Mouse (Mus musculus) midbrain, embryonic 12.5 days (tissue): Measurements from ENCODE around the gene Neurl1a. TPM values are rescaled to one million over a fixed set of nuclear protein-coding genes. Genes with fewer than 3 reads are reported as not detected.

Source experiments
- ATAC-seq: fragments of 200-750 bp; cut with Nextera tagmentation; 2 replicates; pipeline ENCODE4 v1.8.0; 2017; ENCODE audit warnings: low read depth, moderate TSS enrichment, moderate library complexity; ENCODE audit not compliant: low FRiP score
- H3K27ac ChIP-seq: fragments of 300-500 bp; sonication (generic); replicated peaks from 2 replicates; pipeline ENCODE4 v1.5.1; 2016; ENCODE audit warnings: mild to moderate bottlenecking
- H3K27me3 ChIP-seq: fragments of 300-500 bp; sonication (generic); 2 replicates; pipeline ENCODE4 v1.6.1; 2016; ENCODE audit warnings: mild to moderate bottlenecking
- H3K36me3 ChIP-seq: fragments of 300-500 bp; sonication (generic); 2 replicates; pipeline ENCODE4 v1.6.1; 2016
- H3K4me1 ChIP-seq: fragments of 300-500 bp; sonication (generic); 2 replicates; pipeline ENCODE4 v1.6.1; 2016
- H3K4me2 ChIP-seq: fragments of 300-500 bp; sonication (generic); replicated peaks from 2 replicates; pipeline ENCODE4 v1.6.1; 2016; ENCODE audit warnings: mild to moderate bottlenecking, moderate library complexity
- H3K4me3 ChIP-seq: fragments of 300-500 bp; sonication (generic); 2 replicates; pipeline ENCODE4 v1.5.1; 2016; ENCODE audit warnings: mild to moderate bottlenecking
- H3K9ac ChIP-seq: fragments of 300-500 bp; sonication (generic); replicated peaks from 2 replicates; pipeline ENCODE4 v1.6.1; 2016; ENCODE audit warnings: mild to moderate bottlenecking, moderate library complexity
- H3K9me3 ChIP-seq: fragments of 300-500 bp; sonication (generic); 2 replicates; pipeline ENCODE4 v1.6.1; 2016; ENCODE audit warnings: mild to moderate bottlenecking
- WGBS: fragments of 180-500 bp; shearing (Covaris S2); methylation state at CpG from one replicate; pipeline ENCODE4 v1.1.7; 2016; 5-methylcytosine and 5-hydroxymethylcytosine counted together
- microRNA-seq: library from miRNA; unstranded; fragments of <30 nt; microRNA quantifications from one replicate; pipeline ENCODE4, GENCODE M21; 2017
- polyA plus RNA-seq: library from polyadenylated mRNA; unstranded; fragments of >200 nt; fragmentation: Nextera tagmentation; extraction: Ambion mirVana; gene quantifications from 2 replicates; pipeline ENCODE4 v1.2.1, GENCODE M21; 2016

Gene Neurl1a
- polyA plus RNA-seq, 1 experiment from 2014 or later = 4.8 TPM

GRCm38 (mm10) chr19:47302191-47302852 is 123.7 kb downstream of the Neurl1a start:
- peaks cover 5% of the 10 kb centered on the region; the same call in 1 of the 2 replicates for H3K27me3 ChIP-seq

GRCm38 (mm10) chr19:47303128-47303527 is 124.5 kb downstream of the Neurl1a start:
- Histone ChIP-seq H3K9me3 (no peaks in the 10 kb centered on the region), H3K36me3 (no peaks in the 10 kb centered on the region), H3K4me2 (no peak overlapping the region), H3K27me3 (peaks cover 5% of the 10 kb centered on the region; the same call in 1 of the 2 replicates), H3K4me3 (no peak overlapping the region), H3K4me1 (peaks cover 23% of the 10 kb centered on the region), H3K27ac (0 out of 2 replicates have a peak overlapping the region, but pooled peaks have one; percentile 87), H3K9ac (no peak overlapping the region)
- 85% methylated on average over 10 of the region's 10 CpGs for WGBS
- ATAC-seq = no peak

More at GRCm38 (mm10) chr19:47302191-47302852, 123.7 kb downstream of the Neurl1a start:
- Histone ChIP-seq H3K9ac (no peak overlapping the region; the same call in 1 of the 2 replicates), H3K9me3 (no peaks in the 10 kb centered on the region), H3K4me3 (no peak overlapping the region), H3K27ac (peak overlapping the region; percentile 87), H3K36me3 (no peaks in the 10 kb centered on the region), H3K4me1 (peaks cover 23% of the 10 kb centered on the region), H3K4me2 (peak overlapping the region; percentile 36)
- 59% methylated on average over 21 of the region's 21 CpGs for WGBS
- 0 out of 2 replicates have a peak, but pooled peaks have one; percentile 32 for ATAC-seq

- Histone ChIP-seq H3K27me3 (peaks cover 5% of the 10 kb centered on the region; the same call in 1 of the 2 replicates), H3K9ac (no peak overlapping the region), H3K36me3 (no peaks in the 10 kb centered on the region), H3K4me2 (no peak overlapping the region), H3K27ac (no peak overlapping the region), H3K4me1 (peaks cover 23% of the 10 kb centered on the region), H3K9me3 (no peaks in the 10 kb centered on the region), H3K4me3 (no peak overlapping the region)
- no peak for ATAC-seq
- WGBS = 81% methylated on average over 5 of the region's 5 CpGs
Observed at GRCm38 (mm10) chr19:47304170-47304745, 125.6 kb downstream of the Neurl1a start.

GRCm38 (mm10) chr19:47305401-47305800 is 126.8 kb downstream of the Neurl1a start:
- Histone ChIP-seq H3K9me3 (no peaks in the 10 kb centered on the region), H3K4me3 (no peak overlapping the region)

GRCm38 (mm10) chr19:47306128-47306916 is 127.7 kb downstream of the Neurl1a start:
- no peak for ATAC-seq
- H3K27ac ChIP-seq = no peak overlapping the region
- H3K4me3 ChIP-seq = no peak overlapping the region
- H3K9ac ChIP-seq = no peak overlapping the region
- H3K4me2 ChIP-seq = no peak overlapping the region
- H3K9me3 ChIP-seq = no peaks in the 10 kb centered on the region
- no peaks in the 10 kb centered on the region for H3K36me3 ChIP-seq
- peaks cover 15% of the 10 kb centered on the region for H3K4me1 ChIP-seq
- 93% methylated on average over 14 of the region's 14 CpGs for WGBS
- peaks cover 5% of the 10 kb centered on the region; the same call in 1 of the 2 replicates for H3K27me3 ChIP-seq

More at GRCm38 (mm10) chr19:47305401-47305800, 126.8 kb downstream of the Neurl1a start:
- no peak overlapping the region for H3K27ac ChIP-seq
- H3K9ac ChIP-seq = no peak overlapping the region
- H3K4me2 ChIP-seq = no peak overlapping the region
- ATAC-seq = no peak
- H3K4me1 ChIP-seq = peaks cover 23% of the 10 kb centered on the region
- H3K27me3 ChIP-seq = peaks cover 5% of the 10 kb centered on the region; the same call in 1 of the 2 replicates
- WGBS = 89% methylated on average over 10 of the region's 10 CpGs
- H3K36me3 ChIP-seq = no peaks in the 10 kb centered on the region

GRCm38 (mm10) chr19:47306917-47307315 is 128.3 kb downstream of the Neurl1a start:
- Histone ChIP-seq H3K9ac (no peak overlapping the region), H3K4me3 (no peak overlapping the region), H3K4me1 (peaks cover 13% of the 10 kb centered on the region), H3K27me3 (peaks cover 5% of the 10 kb centered on the region; the same call in 1 of the 2 replicates), H3K36me3 (no peaks in the 10 kb centered on the region), H3K4me2 (no peak overlapping the region), H3K27ac (no peak overlapping the region), H3K9me3 (no peaks in the 10 kb centered on the region)
- 91% methylated on average over 8 of the region's 8 CpGs for WGBS
- ATAC-seq = no peak

Small RNA genes lying within 50 kb of the gene (microRNA-seq; reads per million reads assigned to microRNA genes)
- not detected for gene Mir6995

Other genes starting within 250 kb of the Neurl1a start
- 368 and 390 TPM in 2 replicates for gene Ina, start 164.1 kb upstream of the Neurl1a start, polyA plus RNA-seq
- gene Nt5c2, start 163.7 kb upstream of the Neurl1a start, polyA plus RNA-seq = 79.8 and 84.8 TPM in 2 replicates
- 32.6 and 33.8 TPM in 2 replicates for gene Pcgf6, start 127.9 kb upstream of the Neurl1a start, polyA plus RNA-seq
- 11.6 and 12.1 TPM in 2 replicates for gene Taf5, start 111.1 kb upstream of the Neurl1a start, polyA plus RNA-seq
- gene Usmg5, start 88.2 kb upstream of the Neurl1a start, polyA plus RNA-seq = 1,210 and 1,249 TPM in 2 replicates
- gene Pdcd11, start 88.1 kb upstream of the Neurl1a start, polyA plus RNA-seq = 10.6 and 12.9 TPM in 2 replicates
- gene Calhm2, start 40.5 kb upstream of the Neurl1a start, polyA plus RNA-seq = 1.3 and 2.3 TPM in 2 replicates
- not detected in 2 replicates for gene Calhm1, start 34.6 kb upstream of the Neurl1a start, polyA plus RNA-seq
- not detected in 2 replicates for gene Calhm3, start 21.1 kb upstream of the Neurl1a start, polyA plus RNA-seq